Mouse (Mus musculus): ENCODE results near the gene Msi2.

Msi2 gene

DNA sequence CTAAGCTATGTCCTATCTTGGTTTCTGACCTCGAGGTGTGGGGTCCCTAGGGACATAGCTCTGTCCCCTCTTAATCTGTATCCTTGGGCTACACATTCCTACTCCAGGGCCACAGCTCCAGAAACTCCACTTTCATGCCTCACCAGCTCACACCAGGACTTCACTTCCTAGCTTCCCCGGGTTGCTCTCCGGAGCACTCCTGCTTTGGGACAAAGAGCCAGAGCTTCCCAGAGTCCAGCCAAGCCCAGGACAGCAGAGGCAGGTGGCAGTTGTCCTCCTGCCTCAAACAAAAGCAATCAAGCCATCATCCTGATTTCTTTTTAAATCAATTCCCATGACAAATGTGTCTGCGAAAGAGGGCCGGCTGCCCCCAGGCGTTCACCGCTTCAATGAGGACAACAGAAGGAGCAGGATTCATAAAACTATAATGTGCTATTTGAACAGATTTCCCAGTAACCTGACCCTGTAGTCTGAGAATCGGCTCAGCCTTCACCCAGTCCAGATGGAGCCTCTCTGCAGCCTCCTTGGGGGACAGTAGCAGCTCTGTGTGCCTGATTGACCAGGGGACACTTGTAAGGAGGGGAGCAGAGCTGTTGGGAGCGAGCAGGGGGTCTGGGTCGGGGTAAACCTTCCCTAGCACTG lies 409.1 kb downstream of the Msi2 start:
- peak; percentile 60 for DNase-seq (ENCODE audit: low spot score)

GRCm38 (mm10) chr11:88307616-88308543 lies 410.4 kb downstream of the Msi2 start:
- no peak for DNase-seq (ENCODE audit: low spot score)

GRCm38 (mm10) chr11:88305759-88306158 lies 412.6 kb downstream of the Msi2 start:
- no peak for DNase-seq (ENCODE audit: low spot score)

- DNase-seq (ENCODE audit: low spot score): peak; percentile 75
These were observed 416.7 kb downstream of the Msi2 start for GRCm38 (mm10) chr11:88301619-88302018.

DNA sequence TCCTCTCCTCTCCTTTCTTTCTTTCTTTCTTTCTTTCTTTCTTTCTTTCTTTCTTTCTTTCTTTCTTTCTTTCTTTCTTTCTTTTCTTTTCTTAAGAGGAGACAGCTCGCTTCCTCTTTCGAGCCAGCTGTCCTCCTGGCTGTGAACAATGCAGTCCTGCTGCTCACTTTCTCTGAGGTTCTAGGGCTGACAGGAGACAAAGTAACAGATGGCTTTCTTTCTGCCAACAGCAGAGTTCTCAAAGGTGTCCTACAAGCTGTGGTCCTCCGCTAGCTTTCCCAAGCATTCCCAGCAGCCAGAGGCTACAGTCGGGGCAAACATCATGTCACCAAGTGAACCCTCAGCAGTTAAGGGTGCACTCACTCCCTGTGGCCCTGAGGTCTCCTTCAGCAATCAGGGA lies 419.0 kb downstream of the Msi2 start:
- DNase-seq (ENCODE audit: low spot score): no peak

- peak; percentile 87 for DNase-seq (ENCODE audit: low spot score)
These were observed 420.8 kb downstream of the Msi2 start for GRCm38 (mm10) chr11:88297526-88297925.

DNA sequence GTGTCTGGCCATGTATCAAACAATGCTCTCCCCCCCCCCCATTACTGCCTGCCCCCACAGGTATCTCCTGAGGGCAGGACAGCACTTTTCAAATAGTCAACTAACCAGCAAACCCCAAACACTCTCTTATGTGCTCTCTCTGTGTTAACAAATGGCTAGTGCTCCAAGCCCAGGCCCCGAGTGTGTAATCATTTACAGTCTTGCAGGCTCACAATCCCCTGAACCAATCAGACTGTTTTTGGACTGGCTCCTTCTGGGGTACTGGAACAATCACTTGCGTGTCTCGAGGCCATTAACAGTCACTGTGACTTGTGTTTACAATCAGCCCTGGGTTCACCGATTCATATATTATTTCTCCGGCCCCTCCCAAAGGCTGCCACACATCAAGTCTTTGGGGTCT lies 423.0 kb downstream of the Msi2 start:
- DNase-seq (ENCODE audit: low spot score): no peak

GRCm38 (mm10) chr11:88294394-88294710 lies 424.0 kb downstream of the Msi2 start:
- DNase-seq (ENCODE audit: low spot score): no peak

- DNase-seq (ENCODE audit: low spot score): no peak
These were observed 424.5 kb downstream of the Msi2 start, which contains the start of gene Ccdc182 for GRCm38 (mm10) chr11:88293631-88294393. TSS of gene Ccdc182 (plus strand) at chr11:88294058.

DNA sequence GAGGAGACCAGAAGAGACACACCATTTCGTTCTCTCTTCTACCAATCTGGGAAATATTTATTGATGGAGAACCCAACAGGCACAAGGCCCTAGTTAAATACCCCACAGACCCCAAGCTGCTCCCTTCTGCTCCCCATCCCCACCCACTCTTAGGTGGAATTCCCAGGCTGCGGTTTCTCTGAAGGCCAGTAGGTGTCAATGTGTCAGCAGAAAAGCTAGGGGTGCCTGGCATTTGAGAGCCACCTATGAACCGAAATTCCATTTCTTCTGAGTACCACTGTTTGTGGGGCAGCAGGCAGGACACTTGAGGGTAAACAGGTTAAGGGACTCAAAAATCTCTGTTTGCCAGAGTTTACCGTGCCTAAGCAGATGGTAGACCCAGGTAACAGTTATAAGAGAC lies 426.6 kb downstream of the Msi2 start:
- DNase-seq (ENCODE audit: low spot score): no peak

DNA sequence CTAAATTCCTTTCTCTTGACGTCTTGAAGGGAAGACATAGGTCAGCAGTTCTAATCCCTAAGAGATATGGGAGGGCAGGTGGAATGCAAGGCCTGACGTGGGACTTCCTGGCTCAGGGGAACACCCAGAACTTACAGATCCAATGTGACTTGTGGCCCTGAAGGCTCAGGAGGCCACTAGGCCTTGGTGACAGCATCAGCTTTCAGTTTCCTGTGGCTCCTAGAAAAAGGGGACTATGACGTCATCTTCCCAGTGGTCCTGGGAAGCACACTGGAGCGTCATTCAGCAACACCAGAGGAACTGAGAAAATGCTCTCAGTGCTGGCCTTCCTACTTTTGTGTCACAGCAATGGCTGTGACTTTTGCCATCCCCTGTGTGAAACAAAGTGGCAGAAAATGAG lies 427.1 kb downstream of the Msi2 start:
- no peak for DNase-seq (ENCODE audit: low spot score)

All from embryo, embryonic 10.5 days (tissue).